Mouse (Mus musculus) lung, postnatal 14 days (tissue): ENCODE data around the gene Cnr2.
A peak's percentile ranks its signal among the peaks of the same experiment; 100 is the strongest.
"Not testable (repeated sequence)": the region's sequence is repeated elsewhere in the genome, so short reads cannot be mapped to it uniquely, and the experiment has no call there.

ENCODE experiments used
- DNase-seq: peaks from one replicate; pipeline ENCODE4 v3.0.0; 2021

Cnr2 gene

DNA sequence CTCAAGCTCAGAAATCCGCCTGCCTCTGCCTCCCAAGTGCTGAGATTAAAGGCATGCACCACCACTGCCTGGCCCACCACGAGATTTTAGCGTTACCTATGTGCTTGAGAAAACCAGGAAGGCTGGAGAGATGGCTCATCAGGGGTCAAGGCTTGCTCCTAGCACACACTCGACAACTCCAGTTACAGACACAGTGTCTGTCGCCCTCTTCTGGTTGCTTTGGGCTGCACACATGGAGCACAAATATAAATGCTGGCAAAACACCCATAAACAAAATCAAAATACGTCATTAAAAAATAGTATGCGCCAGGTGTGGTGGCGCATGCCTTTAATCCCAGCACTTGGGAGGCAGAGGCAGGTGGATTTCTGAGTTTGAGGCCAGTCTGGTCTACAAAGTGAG is 45.8 kb downstream of the Cnr2 start:
- not testable (repeated sequence) for DNase-seq

DNA sequence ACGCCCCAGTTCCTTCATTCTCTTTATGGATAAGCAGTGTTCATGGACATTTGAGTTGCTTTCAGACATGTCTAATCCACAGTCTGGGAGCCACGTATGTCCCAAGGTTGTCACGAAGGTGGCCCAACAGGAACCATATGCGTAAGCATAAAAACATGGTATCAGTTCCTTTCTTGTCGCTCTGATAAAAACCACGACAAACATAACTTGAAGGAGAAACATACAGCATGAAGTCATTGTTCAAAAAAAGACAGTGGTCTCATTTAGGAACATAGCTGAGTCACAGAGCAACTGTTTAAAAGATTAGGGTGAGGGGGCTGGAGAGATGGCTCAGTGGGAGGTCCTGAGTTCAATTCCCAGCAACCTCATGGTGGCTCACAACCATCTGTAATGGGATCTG is 47.0 kb downstream of the Cnr2 start:
- no peak for DNase-seq

DNA sequence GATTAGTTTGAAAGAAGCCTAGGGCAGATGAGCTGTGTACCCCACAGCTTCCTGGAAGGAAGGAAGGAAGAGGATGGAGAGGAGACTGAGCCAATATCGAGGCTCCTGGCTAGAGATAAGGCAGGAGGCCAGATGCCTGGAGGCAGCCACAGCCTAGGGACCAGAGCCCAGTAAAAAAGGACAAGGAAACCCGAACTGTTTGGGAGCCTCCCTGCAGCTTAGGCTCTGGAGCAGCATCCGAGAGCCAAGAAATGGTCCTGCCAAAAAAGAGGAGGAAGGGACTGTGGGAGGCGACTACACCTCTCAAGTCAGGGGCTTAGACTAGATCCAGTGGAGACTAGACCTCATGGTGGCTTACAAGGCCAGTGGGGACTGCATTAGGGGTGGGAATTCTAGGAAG is 48.2 kb downstream of the Cnr2 start:
- no peak for DNase-seq

DNA sequence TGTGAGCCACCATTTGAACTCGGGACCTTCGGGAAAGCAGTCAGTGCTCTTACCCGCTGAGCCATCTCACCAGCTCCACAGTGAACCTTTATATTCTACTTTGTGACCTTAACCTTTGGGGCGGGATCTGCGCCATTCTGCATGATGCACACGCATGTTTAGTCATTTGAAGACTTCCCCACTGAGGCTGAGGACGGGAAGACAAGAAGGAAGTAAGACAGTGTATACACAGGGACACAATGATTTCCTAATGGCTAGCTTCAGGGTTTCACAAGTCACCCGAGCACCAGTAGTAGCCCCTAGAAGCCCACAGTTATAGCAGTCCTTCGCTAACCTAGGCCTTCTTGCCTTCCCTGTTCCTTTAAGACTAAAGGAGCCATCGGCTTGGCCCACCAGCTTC is 50.5 kb downstream of the Cnr2 start:
- DNase-seq, result no peak

DNA sequence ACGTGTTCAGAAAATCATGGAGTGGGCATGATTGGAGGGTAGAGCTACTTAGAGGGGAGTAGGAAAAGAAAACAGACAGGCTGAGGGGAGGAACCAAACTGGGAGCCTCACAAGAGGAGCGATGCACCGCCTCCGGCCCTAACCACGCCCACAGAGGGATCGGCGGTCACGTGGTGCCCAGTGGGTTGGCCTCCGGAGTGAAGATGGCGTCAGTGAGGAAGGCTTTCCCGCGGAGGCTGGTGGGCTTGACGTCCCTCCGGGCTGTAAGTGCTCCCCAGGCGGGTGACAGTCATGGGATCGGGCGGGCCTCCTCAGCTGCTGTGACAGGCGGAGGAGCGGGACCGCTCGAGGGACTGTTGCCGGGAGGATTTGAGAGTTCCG is 51.1 kb downstream of the Cnr2 start, which contains the start of gene Hmgcl:
Gene Hmgcl, plus strand, starts transcription at position 171 of the 381 bp plus-strand sequence.
- DNase-seq, result peak; percentile 97

DNA sequence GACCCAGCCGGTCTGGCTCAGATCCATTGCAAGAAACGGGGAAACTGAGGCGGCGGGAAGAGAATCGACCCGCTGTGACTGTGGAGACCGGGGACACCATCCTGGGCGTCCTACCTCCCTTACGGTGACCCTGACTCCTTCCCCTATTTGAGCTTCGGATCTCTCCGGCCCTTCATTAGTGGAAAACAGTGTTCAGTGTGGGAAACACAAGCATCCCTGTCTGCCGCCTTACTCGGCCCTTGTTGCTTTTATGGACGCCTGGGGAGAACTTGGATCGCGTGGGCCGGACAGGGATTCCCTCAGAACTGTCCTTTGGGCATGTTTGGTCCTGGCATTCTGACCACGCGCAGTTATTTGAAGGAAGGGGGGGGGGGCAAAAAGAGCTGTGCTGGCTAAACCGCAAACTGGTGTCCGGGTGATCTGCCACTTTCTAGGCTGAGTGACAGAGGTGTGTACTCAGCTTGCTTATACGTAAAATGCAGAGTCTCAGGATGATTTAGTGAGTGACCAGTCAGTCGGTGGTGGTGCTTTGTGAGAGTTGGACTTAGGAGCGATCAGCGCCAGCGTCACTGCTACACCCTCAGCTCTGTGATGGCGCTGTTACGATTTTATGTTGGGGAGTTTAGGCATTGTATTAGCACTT is 51.6 kb downstream of the Cnr2 start:
- DNase-seq, result peak; percentile 23

DNA sequence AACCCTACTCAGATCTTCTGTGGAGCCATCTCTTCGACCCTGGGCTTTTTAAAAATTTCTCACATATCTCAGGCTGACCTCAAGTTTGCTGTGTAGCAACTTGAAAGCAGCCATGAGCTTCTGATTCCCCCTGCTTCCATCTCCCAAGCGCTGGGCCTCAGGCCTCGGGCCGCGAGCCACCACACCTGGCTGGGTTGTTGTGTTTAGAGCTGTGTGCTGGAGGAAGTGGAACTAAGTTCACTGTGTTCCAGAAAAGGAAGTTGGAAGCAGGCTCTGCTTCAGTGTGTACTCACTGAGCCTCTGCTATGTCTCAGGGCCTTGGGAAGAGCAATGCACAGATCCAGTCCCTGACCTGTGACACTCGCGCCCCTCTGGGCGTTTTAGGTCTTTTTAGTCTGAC is 52.9 kb downstream of the Cnr2 start:
- DNase-seq, result no peak

DNA sequence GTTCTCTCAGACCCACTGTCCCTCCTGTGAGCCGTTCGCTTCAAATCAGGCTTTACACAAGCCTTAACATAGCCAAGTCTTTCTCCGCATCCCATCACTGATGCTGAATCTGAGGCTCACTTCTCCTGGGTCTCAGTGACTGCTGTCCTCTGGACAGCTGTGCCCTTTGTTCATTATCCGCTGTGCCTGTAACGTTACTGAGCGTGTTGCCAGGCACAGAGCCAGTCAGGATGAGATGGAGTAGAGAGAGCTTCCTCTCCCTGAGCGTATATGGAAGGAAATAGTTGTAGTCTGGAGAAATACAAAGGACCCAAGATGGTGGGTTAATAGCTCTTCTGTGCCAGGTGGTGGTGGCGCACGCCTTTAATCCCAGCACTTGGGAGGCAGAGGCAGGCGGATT is 54.3 kb downstream of the Cnr2 start:
- DNase-seq, result peak; percentile 54

DNA sequence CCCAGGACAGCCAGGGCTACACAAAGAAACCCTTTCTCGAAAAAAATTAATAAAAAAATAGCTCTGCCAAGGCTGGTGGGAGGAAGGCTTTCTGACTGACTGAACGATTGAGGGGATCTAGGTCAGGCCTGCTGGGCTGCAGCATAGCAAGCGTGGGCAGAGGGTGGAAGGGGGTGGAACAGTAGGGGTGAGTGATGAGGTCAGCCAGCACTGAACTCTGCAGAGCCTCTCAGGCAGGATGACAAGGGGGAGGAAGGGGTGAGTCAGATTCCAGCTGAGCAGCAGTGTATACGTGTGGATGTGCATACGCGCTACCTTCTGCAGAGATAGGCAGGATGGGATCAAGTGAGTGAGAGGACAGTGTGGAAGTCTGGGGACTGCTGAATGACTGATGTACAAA is 54.7 kb downstream of the Cnr2 start:
- no peak for DNase-seq

DNA sequence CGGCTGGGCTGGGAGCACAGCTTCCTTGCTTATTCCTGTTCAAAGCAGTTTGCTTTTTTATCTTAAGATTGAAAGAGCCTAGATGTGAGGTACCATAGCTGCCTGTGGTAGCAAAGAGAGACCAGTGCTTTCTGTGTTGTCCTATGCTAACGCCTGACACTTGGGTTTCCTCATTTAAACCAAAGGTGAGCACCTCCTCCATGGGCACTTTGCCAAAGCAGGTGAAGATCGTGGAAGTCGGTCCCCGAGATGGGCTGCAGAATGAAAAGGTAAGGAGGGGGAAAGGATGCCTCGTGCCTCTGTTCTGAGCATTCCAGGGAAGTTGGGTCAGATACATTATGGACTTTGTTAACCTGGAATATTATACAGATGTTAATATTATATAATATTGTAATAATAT is 55.2 kb downstream of the Cnr2 start:
- no peak for DNase-seq

DNA sequence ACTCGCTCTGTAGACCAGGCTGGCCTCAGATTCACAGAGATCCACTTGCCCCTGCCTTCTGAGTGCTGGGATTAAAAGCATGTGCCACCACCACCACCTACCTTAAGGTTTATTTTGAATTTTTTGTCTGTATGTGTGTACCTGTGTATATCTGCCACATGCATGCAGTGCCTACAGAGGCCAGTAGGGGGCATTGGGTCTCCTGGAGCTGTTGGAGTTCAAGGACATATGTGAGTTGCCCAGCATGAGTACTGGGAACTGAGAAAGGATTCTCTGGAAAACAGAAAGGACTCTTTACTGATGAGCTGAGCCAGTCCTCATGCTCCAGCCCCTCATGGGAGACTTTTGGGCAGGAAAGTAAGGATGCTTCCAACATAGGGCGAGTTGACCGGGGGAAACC is 56.3 kb downstream of the Cnr2 start:
- no peak for DNase-seq

DNA sequence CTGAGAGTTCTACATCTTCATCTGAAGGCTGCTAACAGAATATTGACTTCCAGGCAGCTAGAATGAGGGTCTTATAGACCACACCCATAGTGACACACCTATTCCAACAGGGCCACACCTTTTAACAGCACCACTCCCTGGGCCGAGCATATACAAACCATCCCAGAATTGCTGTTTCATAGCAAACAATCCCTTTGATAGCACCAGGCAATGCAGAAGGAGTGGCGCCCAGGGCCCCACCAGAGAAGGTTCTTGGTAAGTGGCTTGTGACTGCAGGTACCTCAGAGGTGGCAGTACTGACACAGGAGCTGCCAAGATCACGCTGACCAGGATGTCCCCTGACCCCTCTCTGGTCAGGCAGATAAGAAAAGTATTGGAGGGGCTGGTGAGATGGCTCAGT is 58.0 kb downstream of the Cnr2 start:
- no peak for DNase-seq

DNA sequence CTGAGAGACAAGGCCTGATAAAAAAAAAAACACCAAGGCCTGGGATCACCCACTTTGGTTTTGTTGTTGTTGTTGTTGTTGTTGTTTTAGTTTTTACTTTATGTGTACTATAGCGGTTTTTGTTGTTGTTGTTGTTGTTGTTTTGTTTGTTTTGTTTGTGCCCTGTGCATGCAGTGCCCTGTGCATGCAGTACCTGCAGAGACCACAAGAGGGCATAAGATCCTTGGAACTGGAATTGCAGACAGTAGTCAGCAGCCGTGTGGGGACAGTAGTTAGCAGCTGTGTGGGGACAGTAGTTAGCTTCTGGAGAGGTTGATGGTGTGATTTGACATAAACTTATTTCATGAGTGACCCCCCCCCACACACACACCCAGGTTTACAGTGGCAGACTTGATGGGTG is 59.0 kb downstream of the Cnr2 start:
- DNase-seq, result peak; percentile 86

DNA sequence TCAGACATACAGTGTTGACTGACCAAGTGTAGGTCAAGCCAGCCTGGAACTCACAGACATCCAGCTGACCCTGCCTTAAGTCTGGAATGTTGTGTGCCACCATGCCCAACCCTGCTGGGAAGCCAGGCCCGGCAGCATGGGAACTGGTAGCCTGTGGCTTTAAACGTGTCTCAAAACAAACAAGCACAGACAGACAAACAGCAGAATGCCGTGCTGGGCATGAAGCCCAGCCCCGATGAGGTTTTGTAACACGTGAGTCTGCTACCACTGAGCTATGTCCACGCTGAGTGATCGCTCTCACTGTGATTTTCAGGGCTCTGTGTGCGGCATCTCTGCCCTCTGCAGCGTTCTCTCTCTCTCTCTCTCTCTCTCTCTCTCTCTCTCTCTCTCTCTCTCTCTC is 60.7 kb downstream of the Cnr2 start:
- no peak for DNase-seq

DNA sequence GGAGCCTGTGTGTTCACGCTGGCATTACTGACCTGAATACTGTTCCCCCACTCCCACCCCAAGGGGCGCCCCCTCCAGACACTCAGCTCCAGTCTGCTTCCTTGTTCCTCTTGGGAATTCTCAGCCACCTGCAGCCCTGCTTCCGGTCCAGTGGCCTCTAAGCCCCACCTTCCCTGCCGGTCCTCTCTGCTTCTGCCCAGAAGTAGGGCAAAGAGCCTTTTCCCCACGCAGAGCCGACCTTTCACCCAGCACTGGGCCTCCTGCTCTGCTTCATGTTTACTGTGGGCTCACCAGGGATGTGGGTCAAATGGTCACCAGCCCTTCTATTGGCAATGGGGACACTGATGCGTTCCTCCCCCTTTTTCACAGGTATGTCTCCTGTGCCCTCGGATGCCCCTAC is 63.2 kb downstream of the Cnr2 start:
- DNase-seq, result no peak

DNA sequence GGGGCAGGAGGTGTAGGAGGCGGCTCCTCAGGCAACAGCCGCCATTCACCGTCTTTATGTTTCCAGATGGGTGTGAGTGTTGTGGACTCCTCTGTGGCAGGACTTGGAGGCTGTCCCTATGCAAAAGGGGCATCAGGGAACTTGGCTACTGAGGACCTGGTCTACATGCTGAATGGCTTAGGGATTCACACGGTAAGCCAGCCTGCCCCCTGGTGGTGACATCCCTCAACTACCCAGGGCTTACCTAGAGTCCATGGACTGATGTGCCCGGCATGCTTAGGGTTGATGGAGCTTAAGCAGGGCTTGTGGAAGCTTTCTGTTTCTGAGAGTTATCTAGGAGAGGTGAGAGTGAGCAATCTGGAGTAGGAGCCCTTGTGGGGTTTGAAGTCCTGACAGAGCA is 65.5 kb downstream of the Cnr2 start:
- DNase-seq, result peak; percentile 89

DNA sequence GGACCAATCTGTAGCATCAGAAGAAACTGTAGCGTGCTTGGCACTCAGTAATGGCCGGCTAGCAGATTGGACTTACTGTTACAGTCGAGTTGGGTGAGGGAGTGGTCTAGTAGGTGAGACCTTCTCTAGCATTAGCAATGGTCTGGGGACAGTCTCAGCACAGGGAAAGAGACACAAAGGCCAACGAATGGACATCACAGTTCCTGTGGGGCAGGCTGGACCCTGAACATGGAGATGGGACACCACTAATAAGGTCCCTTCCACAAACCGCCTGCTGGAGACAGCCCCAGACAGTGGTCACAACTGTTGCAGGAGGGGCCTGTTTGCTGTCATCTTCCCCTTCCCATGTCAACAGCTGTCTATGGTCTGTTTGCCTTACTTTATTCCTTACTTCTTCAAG is 66.5 kb downstream of the Cnr2 start:
- DNase-seq, result no peak

DNA sequence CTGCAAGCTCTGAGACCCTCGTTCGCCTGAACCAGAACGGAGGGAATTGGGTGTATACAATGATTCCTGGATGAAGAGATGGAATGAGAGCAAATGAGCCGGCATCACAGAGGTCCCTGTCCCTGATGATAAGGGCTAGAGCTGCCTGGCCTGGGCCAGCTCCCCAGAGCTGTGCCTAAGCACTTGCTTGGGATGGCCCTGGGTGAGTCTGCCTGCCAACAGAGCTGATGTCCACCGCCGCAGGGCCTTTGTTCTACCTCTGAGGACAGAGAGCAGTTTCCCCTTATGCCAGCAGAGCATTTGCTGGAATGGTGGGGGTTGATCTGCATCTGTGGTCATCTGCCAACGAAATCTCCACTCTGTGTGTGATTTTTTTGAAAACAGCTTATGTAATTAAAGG is 67.0 kb downstream of the Cnr2 start:
- DNase-seq, result no peak

DNA sequence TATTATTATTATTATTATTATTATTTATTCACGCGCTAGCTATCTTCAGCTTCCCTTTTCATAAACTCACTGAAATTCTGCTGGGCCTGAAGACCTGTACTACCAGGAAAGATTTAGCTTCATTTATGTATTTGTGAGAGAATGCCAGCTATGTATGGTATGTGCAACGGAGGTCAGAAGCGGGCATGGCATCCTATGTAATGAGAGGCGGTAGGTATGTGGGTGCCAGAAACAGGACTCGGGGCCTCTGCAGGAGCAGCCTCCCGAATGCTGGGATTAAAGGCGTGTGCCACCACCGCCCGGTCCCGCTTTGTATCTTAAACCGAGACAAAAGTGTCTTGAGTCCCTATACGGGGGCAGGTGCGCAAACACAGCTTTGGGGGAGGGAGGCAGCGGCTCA is 67.8 kb downstream of the Cnr2 start:
- DNase-seq, result no peak

DNA sequence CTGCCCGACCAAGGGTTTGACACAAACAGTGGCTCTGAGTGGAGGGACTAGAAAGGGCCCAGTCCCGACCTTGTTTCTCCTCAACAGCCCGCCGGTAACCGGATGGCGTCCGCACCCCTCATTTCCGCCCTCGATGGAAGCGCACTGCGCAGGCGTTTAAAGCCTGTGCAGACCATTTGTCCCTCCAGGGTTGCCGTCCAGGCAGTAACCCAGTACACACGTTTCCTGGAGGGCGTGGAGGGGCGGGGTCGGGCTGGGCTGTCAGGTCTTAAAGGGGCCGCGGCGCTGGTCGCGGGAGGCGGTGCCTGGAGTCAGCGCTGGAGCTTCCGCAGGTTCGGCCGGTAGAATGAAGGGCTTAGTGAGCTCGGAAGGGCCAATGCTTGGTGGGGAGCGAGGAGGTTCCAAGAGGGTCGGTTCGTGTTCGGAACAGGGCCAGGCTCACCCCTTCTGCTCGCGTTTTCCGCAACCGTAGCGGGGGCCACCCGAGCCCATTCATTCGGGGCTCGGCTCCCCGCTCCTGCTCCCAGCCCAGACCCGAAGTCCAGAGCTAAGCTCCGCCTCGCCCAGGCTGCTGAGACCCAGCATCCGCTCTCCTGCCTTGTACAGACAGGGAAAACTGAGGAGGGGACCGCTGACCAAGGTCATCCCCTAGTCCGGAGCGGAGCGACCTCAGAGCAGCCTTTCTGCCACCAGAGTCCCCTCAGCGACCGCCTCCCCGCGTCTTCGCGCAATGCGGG is 68.4 kb downstream of the Cnr2 start, which contains the start of gene Gale:
Gene Gale, plus strand, starts transcription at position 271 of the 737 bp plus-strand sequence.
- peak; percentile 94 for DNase-seq

DNA sequence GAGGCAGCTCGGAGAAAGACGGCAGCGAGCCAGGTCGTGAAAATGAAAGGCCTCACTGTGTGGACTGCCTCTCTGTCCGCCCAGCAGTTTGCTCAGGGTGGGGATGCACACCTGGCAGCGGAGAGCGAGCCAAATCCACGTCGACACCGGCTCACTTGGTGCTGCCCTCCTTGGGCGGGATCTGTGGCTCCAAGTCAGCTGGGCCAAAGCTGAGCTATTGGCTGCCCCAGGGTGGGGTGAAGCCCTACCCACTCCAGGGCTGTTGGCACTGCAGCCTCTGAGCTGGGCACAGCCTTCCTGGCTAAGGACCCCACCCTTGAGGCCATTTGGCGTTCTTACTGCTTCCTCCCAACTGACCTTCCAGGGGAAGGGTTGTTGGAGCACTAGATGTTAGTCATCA is 69.2 kb downstream of the Cnr2 start:
- peak; percentile 70 for DNase-seq

DNA sequence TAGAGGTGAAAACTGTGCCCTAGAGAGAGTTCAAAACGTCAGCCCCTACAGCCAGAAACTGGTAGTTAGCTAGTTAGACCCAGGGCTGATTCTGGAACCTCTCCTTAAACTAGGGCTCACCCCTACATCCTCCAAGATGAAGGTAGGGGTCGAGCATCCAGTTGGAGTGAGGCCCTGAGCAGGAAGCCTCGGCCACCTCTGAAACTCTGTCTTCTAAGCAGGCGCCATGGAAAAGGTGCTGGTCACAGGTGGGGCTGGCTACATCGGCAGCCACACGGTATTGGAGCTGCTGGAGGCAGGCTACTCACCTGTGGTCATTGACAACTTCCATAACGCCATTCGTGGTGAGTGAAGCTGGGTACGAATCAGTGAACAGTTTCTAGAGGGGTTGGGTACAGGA is 69.9 kb downstream of the Cnr2 start:
- no peak for DNase-seq

DNA sequence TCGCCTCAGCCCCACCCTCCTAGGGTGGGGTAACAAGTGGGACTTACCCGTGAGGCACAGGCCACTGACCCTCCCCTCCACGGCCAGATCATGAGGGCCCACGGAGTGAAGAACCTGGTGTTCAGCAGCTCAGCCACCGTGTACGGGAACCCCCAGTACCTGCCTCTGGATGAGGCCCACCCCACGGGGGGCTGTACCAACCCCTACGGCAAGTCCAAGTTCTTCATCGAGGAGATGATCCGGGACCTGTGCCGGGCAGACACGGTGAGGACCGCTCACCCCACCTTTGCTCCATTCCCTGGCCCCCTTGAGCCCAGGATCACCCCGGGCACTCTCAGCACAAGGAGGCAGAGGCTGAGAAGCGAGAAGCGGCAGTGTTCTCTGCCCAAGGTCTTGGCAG is 71.1 kb downstream of the Cnr2 start:
- no peak for DNase-seq

DNA sequence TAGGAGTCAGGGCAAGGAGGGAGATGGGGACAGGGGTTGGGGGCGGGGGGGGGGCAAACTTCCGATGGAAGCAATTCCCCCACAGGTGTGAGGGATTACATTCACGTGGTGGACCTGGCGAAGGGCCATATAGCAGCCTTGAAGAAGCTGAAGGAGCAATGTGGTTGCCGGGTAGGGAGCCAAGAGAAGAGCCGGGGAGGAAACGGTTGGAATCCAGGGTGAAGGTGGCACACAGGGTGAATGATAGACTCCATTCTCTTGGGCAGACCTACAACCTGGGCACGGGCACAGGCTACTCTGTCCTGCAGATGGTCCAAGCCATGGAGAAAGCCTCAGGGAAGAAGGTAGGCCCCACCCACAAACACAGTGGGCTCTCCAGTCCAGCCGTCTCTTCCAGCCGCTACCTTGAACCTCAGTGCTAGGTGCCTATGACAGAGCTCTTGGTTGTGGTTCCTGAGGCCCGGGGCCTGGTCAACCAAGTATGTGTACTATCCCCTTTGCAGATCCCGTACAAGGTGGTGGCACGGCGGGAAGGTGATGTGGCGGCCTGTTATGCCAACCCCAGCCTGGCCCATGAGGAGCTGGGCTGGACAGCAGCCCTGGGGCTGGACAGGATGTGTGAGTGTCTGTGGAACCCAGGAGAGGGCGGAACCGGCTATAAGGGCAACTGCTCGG is 72.0 kb downstream of the Cnr2 start:
- no peak for DNase-seq
